In genomic region chr17:52210483-52210882, GRCm38 (mm10) we compare ENCODE assay signal across 25 mouse cellular contexts.
"Had no signal": no experiment of that assay in that cellular context is flagged by ENCODE, and none has a peak within 500 bp of the region (broad histone marks: within the 10 kb centered on the region; RNA-seq: fewer than 3 reads in every experiment).

No protein-coding gene starts in this region.

- H3K4me2 ChIP-seq: heart, embryonic 12.5 days; hindbrain, embryonic 12.5 days; hindbrain, embryonic 14.5 days; intestine, embryonic 15.5 days; limb, embryonic 12.5 days; liver, embryonic 12.5 days had no signal

- H3K27me3 ChIP-seq: heart, embryonic 12.5 days; hindbrain, embryonic 12.5 days; intestine, embryonic 15.5 days; limb, embryonic 12.5 days; liver, embryonic 12.5 days had no signal

- H3K4me3 ChIP-seq: gastrocnemius, adult 2 months; heart, embryonic 10.5 days; heart, embryonic 12.5 days; hindbrain, embryonic 10.5 days; hindbrain, embryonic 12.5 days; intestine, embryonic 15.5 days; layer of hippocampus, adult 2 months; left cerebral cortex, adult 2 months; limb, embryonic 10.5 days; limb, embryonic 12.5 days; liver, embryonic 12.5 days had no signal

- H3K4me1 ChIP-seq: heart, embryonic 10.5 days; heart, embryonic 12.5 days; hindbrain, embryonic 10.5 days; hindbrain, embryonic 12.5 days; intestine, embryonic 15.5 days; limb, embryonic 10.5 days; limb, embryonic 12.5 days; liver, embryonic 12.5 days had no signal

- H3K9ac ChIP-seq: heart, embryonic 12.5 days; hindbrain, embryonic 12.5 days; hindbrain, embryonic 14.5 days; intestine, embryonic 15.5 days; limb, embryonic 12.5 days; liver, embryonic 12.5 days had no signal

- H3K36me3 ChIP-seq: heart, embryonic 10.5 days; heart, embryonic 12.5 days; hindbrain, embryonic 10.5 days; hindbrain, embryonic 12.5 days; intestine, embryonic 15.5 days; limb, embryonic 10.5 days; limb, embryonic 12.5 days; liver, embryonic 12.5 days had no signal

- H3K9me3 ChIP-seq: heart, embryonic 10.5 days; heart, embryonic 12.5 days; hindbrain, embryonic 10.5 days; hindbrain, embryonic 12.5 days; intestine, embryonic 15.5 days; limb, embryonic 10.5 days; limb, embryonic 12.5 days; liver, embryonic 12.5 days had no signal

- H3K27ac ChIP-seq: gastrocnemius, adult 2 months; heart, embryonic 10.5 days; hindbrain, embryonic 10.5 days; hindbrain, embryonic 12.5 days; hindbrain, embryonic 14.5 days; intestine, embryonic 15.5 days; layer of hippocampus, adult 2 months; left cerebral cortex, adult 2 months; limb, embryonic 10.5 days; limb, embryonic 12.5 days; liver, embryonic 12.5 days had no signal

- DNase-seq: gastrocnemius, adult 2 months; gastrocnemius, postnatal 10 days; gastrocnemius, postnatal 25 days; heart, adult 18-20 months; heart, postnatal 10 days; heart, postnatal 4 days; kidney, adult 18-20 months; kidney, adult 8-10 months; kidney, postnatal 10 days; kidney, postnatal 25 days; kidney, postnatal 4 days had no signal

- ATAC-seq: hindbrain, embryonic 16.5 days; inflammation-experienced regulatory T-cells, adult 6 months; intestine, embryonic 15.5 days; intestine, postnatal 0 days; liver, embryonic 12.5 days had no signal
